Mouse (Mus musculus) embryonic facial prominence, embryonic 11.5 days (tissue): ENCODE measurements around the gene Ppp1r37. TPM values are rescaled to one million over a fixed set of nuclear protein-coding genes. Genes with fewer than 3 reads are reported as not detected.

Source experiments
- ATAC-seq: fragments of 200-750 bp; cut with Nextera tagmentation; replicated peaks from 2 replicates; pipeline ENCODE4 v1.8.0; 2017; ENCODE audit warnings: low read depth; ENCODE audit not compliant: insufficient number of reproducible peaks, low FRiP score, low TSS enrichment
- DNase-seq: peaks from one replicate; pipeline ENCODE4 v3.0.0-alpha.2; 2015; ENCODE audit warnings: low spot score
- H3K27ac ChIP-seq: fragments of 300-500 bp; sonication (generic); replicated peaks from 2 replicates; pipeline ENCODE4 v1.5.1; 2014; ENCODE audit warnings: mild to moderate bottlenecking, low read depth, low read length, control low read depth
- H3K27me3 ChIP-seq: fragments of 300-500 bp; sonication (generic); 2 replicates; pipeline ENCODE4 v1.6.1; 2014; ENCODE audit warnings: mild to moderate bottlenecking, low read length, moderate library complexity, mixed read lengths; ENCODE audit not compliant: control insufficient read depth, insufficient read depth
- H3K36me3 ChIP-seq: fragments of 300-500 bp; sonication (generic); replicated peaks from 2 replicates; pipeline ENCODE4 v1.6.1; 2014; ENCODE audit warnings: low read depth, mild to moderate bottlenecking, low read length, moderate library complexity, mixed read lengths; ENCODE audit not compliant: control insufficient read depth, insufficient read depth
- H3K4me1 ChIP-seq: fragments of 300-500 bp; sonication (generic); 2 replicates; pipeline ENCODE4 v1.6.1; 2014; ENCODE audit warnings: low read length, mixed read lengths; ENCODE audit not compliant: control insufficient read depth, insufficient read depth
- H3K4me2 ChIP-seq: fragments of 300-500 bp; sonication (generic); 2 replicates; pipeline ENCODE4 v1.6.1; 2014; ENCODE audit warnings: low read depth, mild to moderate bottlenecking, control low read depth, low read length, moderate library complexity
- H3K4me3 ChIP-seq: fragments of 300-500 bp; sonication (generic); 2 replicates; pipeline ENCODE4 v1.5.1; 2014; ENCODE audit warnings: low read depth, low read length, control low read depth
- H3K9ac ChIP-seq: fragments of 300-500 bp; sonication (generic); replicated peaks from 2 replicates; pipeline ENCODE4 v1.6.1; 2014; ENCODE audit warnings: mild to moderate bottlenecking, control low read depth, low read length
- H3K9me3 ChIP-seq: fragments of 300-500 bp; sonication (generic); replicated peaks from 2 replicates; pipeline ENCODE4 v1.6.1; 2016; ENCODE audit warnings: mild to moderate bottlenecking, low read length, inconsistent platforms, mixed read lengths; ENCODE audit not compliant: control insufficient read depth
- WGBS: fragments of 180-500 bp; shearing (Covaris S2); extraction: QIAGEN DNeasy Blood & Tissue Kit; methylation state at CpG from one replicate; pipeline ENCODE4 v1.1.7; 2014; 5-methylcytosine and 5-hydroxymethylcytosine counted together
- polyA plus RNA-seq: library from polyadenylated mRNA; unstranded; fragments of >200 nt; fragmentation: Nextera tagmentation; extraction: Ambion mirVana; gene quantifications from 2 replicates; pipeline ENCODE4 v1.2.1, GENCODE M21; 2014

Ppp1r37 gene
- polyA plus RNA-seq, 1 experiment from 2014 or later = 3.7 TPM

DNA sequence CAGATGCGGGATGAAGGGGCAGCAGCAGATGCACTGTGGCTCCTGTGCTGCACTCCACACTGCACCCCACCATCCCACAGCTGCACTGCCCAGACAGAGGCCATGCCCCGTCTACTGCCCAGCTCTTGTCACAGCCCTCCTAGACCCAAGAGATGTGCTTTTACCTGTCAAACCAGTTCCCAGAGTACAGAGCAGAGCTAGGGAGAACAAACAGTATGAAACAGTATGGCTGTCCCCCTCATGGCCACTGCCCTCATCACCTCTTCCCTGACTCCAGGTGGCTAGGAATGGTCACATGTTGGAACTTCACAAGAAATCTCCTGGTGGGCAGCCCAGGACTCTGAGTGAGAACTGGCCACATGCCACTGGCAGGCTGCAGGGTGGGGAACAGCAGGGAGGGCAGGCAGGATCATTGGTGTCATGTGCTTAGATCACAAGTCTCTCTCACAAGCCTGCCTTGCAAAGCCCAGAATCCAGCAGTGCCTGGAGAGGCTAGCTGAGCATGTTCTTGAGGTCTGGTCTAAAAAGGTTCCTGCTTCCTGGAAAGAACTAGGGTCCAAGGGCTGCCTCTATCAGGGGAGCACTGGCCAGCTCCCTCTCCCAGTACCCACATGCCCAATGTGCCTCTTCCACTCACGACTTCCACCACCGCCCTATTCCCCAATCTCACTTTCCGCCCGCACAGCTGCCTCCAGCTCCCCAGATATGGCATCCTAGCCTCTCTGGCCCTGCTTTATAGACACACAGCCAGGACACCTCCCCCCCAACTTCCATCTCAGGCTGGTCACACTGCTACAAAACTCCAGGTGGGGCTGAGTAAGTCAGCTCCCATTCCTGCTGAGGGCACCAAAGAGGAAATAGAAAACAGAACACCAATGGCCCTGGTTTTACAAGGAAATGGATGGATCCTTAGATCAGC, 4.6 kb downstream of the Ppp1r37 start:
- Histone ChIP-seq H3K4me2 (no peak overlapping the region), H3K27me3 (no peaks in the 10 kb centered on the region), H3K4me1 (peaks cover 12% of the 10 kb centered on the region), H3K9me3 (no peaks in the 10 kb centered on the region), H3K9ac (no peak overlapping the region), H3K27ac (no peak overlapping the region), H3K4me3 (no peak overlapping the region), H3K36me3 (no peaks in the 10 kb centered on the region; the same call in 1 of the 2 replicates)
- 89% methylated on average over 6 of the region's 6 CpGs for WGBS
- ATAC-seq = no peak
- DNase-seq = no peak

DNA sequence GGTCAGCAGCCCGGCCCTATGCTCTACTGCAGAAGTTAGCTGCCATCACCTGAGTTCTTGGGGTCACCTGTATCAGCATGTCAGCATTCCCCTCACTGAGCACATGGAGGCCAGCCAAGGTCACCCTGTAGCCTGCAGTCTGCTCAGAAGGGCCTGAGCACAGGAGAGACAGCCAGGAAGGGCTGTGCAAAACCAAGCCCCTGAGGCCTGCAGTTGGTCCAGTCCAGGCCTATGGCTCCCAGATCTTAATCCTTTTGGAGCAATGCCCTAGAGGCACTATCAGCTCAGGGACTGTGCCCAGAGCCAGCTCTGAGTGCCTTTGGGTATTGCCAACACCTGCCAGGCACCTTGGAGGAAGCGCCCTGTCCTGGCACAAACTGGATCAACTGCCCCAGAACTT, 5.8 kb downstream of the Ppp1r37 start:
- WGBS = 100% methylated on average over 2 of the region's 2 CpGs
- H3K9ac ChIP-seq = no peak overlapping the region
- H3K27ac ChIP-seq = no peak overlapping the region

DNA sequence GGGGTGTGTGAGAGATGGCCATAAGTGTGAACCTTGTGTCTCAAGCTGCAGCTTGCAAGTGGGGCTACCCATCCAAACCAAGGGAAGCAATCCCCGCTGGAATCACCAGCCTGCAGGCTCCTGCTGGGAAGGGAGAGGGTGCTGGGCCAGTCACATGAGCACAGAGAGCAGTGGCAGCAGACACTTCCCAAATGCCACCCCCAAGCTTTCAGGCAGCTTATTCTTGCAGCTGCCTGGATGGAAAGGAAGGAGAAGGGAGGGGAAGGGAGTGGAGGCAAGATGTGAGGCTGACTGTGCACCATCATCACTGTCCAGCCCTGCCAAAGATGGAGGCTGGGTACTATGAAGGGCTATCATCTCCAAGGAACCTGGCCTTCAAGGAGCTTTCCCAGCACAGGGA, 8.7 kb downstream of the Ppp1r37 start:
- Histone ChIP-seq H3K27me3 (no peaks in the 10 kb centered on the region), H3K4me2 (no peak overlapping the region), H3K9me3 (no peaks in the 10 kb centered on the region), H3K36me3 (no peaks in the 10 kb centered on the region; the same call in 1 of the 2 replicates), H3K27ac (no peak overlapping the region), H3K4me1 (peaks cover 2% of the 10 kb centered on the region; the same call in 1 of the 2 replicates), H3K9ac (no peak overlapping the region), H3K4me3 (no peak overlapping the region)
- 93% methylated on average over 1 of the region's 1 CpGs for WGBS
- DNase-seq = no peak
- ATAC-seq = no peak

More for the DNA sequence above, 5.8 kb downstream of the Ppp1r37 start:
- no peak overlapping the region for H3K4me2 ChIP-seq
- no peaks in the 10 kb centered on the region for H3K9me3 ChIP-seq
- H3K4me3 ChIP-seq = no peak overlapping the region
- DNase-seq = no peak
- no peak for ATAC-seq
- no peaks in the 10 kb centered on the region; the same call in 1 of the 2 replicates for H3K36me3 ChIP-seq
- peaks cover 12% of the 10 kb centered on the region for H3K4me1 ChIP-seq
- H3K27me3 ChIP-seq = no peaks in the 10 kb centered on the region

DNA sequence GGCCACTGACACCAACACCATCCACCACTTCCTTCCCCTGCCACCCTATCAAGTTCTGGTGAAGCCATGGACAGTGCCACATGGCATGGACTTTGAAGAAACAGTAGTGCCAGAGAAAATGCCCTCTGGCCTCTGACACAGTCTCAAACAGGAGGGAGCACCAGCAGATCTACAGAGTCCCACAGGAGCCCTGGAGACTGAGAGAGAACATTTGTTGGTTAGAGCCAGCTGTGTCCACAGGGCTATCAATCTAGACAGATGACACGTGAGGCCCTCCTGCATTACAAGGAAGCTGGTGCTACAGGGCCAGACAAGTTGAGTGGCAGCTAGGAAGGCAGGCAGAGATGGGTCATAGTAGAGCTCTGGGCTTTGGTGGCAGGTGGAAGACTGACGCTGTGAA, 10.4 kb downstream of the Ppp1r37 start:
- WGBS = 79% methylated on average over 2 of the region's 2 CpGs
- Histone ChIP-seq H3K27me3 (no peaks in the 10 kb centered on the region), H3K27ac (no peak overlapping the region), H3K9ac (no peak overlapping the region), H3K4me3 (no peak overlapping the region), H3K36me3 (no peaks in the 10 kb centered on the region; the same call in 1 of the 2 replicates), H3K4me2 (no peak overlapping the region), H3K9me3 (no peaks in the 10 kb centered on the region), H3K4me1 (no peaks in the 10 kb centered on the region)
- ATAC-seq = no peak
- DNase-seq = no peak

DNA sequence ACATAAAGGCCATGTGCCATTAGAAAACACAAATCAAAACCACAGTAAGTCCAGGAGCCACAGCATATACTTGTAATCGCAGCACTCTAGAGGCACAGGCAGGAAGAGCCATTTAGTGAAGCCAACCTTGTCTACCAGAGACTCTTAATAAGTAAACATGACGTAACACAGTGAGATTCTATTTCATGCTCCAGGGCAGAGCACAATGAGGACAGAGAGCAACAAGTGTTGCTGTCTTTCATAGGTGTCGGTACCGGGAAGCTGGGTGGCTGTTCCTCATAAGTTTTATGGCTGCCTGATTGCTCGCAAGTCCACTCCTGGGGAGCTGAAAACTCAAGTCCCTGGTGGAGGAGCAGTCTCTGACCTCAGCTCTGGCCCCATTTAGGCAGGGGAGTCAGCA, 11.2 kb downstream of the Ppp1r37 start:
- Histone ChIP-seq H3K36me3 (no peaks in the 10 kb centered on the region; the same call in 1 of the 2 replicates), H3K4me1 (no peaks in the 10 kb centered on the region), H3K27ac (no peak overlapping the region), H3K4me2 (no peak overlapping the region), H3K9ac (no peak overlapping the region), H3K9me3 (no peaks in the 10 kb centered on the region), H3K4me3 (no peak overlapping the region), H3K27me3 (no peaks in the 10 kb centered on the region)
- ATAC-seq (no peak), DNase-seq (no peak)
- WGBS = 86% methylated on average over 5 of the region's 5 CpGs

DNA sequence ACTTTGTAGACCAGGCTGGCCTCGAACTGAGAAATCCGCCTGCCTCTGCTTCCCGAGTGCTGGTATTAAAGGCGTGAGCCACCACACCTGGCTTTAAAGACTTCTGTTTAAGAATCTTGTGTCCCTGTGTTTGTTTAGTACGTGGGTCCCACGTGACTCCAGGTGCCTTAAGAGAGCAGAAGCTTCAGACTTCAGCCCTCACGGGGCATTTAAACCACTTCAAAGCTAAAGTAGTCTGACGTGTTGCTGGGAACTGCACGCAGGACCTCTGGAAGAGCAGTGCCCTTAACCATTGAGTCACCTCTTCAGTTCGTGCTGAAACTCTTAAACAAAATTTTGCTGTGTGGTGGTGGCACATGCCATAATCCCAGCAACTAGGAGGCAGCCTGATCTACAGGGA, 13.5 kb downstream of the Ppp1r37 start:
- no peaks in the 10 kb centered on the region; the same call in 1 of the 2 replicates for H3K36me3 ChIP-seq
- H3K27ac ChIP-seq = no peak overlapping the region
- no peak overlapping the region for H3K9ac ChIP-seq
- no peaks in the 10 kb centered on the region for H3K9me3 ChIP-seq
- no peak for ATAC-seq
- no peak overlapping the region for H3K4me3 ChIP-seq
- 89% methylated on average over 10 of the region's 10 CpGs for WGBS
- no peaks in the 10 kb centered on the region for H3K27me3 ChIP-seq
- H3K4me1 ChIP-seq = no peaks in the 10 kb centered on the region
- no peak overlapping the region for H3K4me2 ChIP-seq
- DNase-seq = no peak

DNA sequence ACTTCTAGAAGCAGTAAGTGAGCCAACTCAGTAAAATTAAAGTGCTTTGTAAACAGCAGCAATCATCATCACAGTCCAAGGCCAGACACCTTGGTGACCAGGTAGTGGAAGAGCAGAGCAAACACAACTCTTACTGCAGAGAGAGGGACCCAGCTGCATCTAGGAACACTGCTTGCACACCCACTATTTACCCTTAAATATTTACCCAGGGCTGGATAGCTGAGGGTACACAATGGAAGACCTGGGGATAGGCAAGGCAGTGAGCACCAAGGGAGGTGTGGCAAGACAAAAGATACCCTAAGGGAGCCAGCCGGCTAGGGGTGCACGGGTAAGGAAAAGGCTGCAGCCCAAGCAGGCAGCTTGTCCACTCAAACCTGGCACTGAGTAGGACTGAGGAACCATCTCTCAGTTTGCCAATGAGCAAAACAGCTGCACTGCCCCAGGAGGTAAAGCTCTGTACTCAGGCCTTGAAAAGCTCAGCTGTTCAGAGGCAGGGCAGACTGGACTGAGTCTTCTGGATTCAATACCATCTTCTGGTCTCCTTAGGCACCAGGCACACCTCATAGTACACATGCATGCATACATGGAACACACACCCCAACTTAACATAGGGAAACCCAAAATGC, 15.4 kb downstream of the Ppp1r37 start:
- Histone ChIP-seq H3K4me3 (no peak overlapping the region), H3K9ac (no peak overlapping the region), H3K27me3 (no peaks in the 10 kb centered on the region), H3K4me1 (no peaks in the 10 kb centered on the region), H3K9me3 (no peaks in the 10 kb centered on the region), H3K4me2 (no peak overlapping the region), H3K27ac (no peak overlapping the region), H3K36me3 (no peaks in the 10 kb centered on the region)
- DNase-seq (no peak), ATAC-seq (no peak)
- WGBS = 72% methylated on average over 2 of the region's 2 CpGs

DNA sequence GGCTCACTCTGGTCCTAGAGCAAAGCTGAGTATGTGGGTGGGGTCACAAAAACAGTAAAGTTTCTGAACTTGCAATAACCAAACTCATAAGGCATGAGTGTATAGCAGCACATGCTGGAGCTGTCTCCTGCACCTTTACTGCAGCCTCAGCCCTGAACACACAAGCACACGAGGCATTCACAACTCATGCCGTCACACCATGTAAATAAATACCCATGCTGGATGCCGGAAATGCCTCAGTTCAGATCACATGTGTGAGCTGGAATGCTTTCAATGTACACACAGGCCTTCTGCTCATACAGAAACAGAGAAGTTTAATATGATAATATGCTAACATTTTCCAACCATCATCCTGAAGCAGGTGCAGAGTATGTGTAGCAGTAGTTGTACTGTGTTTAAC, 16.9 kb downstream of the Ppp1r37 start:
- H3K4me1 ChIP-seq = no peaks in the 10 kb centered on the region
- H3K4me3 ChIP-seq = no peak overlapping the region
- H3K27ac ChIP-seq = no peak overlapping the region
- 64% methylated on average over 3 of the region's 3 CpGs for WGBS
- no peak overlapping the region for H3K4me2 ChIP-seq
- H3K9ac ChIP-seq = no peak overlapping the region
- H3K27me3 ChIP-seq = no peaks in the 10 kb centered on the region
- no peaks in the 10 kb centered on the region for H3K36me3 ChIP-seq
- ATAC-seq (no peak), DNase-seq (no peak)
- no peaks in the 10 kb centered on the region for H3K9me3 ChIP-seq
